Mouse (Mus musculus) neural tube, embryonic 11.5 days (tissue): ENCODE results near the gene Lefty1. TPM values are rescaled to one million over a fixed set of nuclear protein-coding genes. Genes with fewer than 3 reads are reported as not detected.
A peak's percentile ranks its signal among the peaks of the same experiment; 100 is the strongest.

Source experiments
- ATAC-seq: fragments of 200-750 bp; cut with Nextera tagmentation; 2 replicates; pipeline ENCODE4 v1.8.0; 2017; ENCODE audit warnings: moderate number of reproducible peaks, mild to moderate bottlenecking, moderate TSS enrichment, moderate library complexity; ENCODE audit not compliant: insufficient read depth, low FRiP score, low TSS enrichment
- DNase-seq: peaks from one replicate; pipeline ENCODE4 v3.0.0-alpha.2; 2015; ENCODE audit warnings: low spot score
- H3K27ac ChIP-seq: fragments of 300-500 bp; sonication (generic); 2 replicates; pipeline ENCODE4 v1.5.1; 2014; ENCODE audit warnings: low read depth, mild to moderate bottlenecking, low read length
- H3K27me3 ChIP-seq: fragments of 300-500 bp; sonication (generic); 2 replicates; pipeline ENCODE4 v1.6.1; 2014; ENCODE audit warnings: mild to moderate bottlenecking, low read length, mixed read lengths; ENCODE audit not compliant: control insufficient read depth, insufficient read depth
- H3K36me3 ChIP-seq: fragments of 300-500 bp; sonication (generic); 2 replicates; pipeline ENCODE4 v1.6.1; 2014; ENCODE audit warnings: mild to moderate bottlenecking, low read length, moderate library complexity, mixed read lengths; ENCODE audit not compliant: control insufficient read depth, insufficient read depth
- H3K4me1 ChIP-seq: fragments of 300-500 bp; sonication (generic); 2 replicates; pipeline ENCODE4 v1.6.1; 2014; ENCODE audit warnings: low read length, mixed read lengths; ENCODE audit not compliant: control insufficient read depth, insufficient read depth
- H3K4me2 ChIP-seq: fragments of 300-500 bp; sonication (generic); 2 replicates; pipeline ENCODE4 v1.6.1; 2014; ENCODE audit warnings: low read depth, mild to moderate bottlenecking, moderate library complexity
- H3K4me3 ChIP-seq: fragments of 300-500 bp; sonication (generic); 2 replicates; pipeline ENCODE4 v1.5.1; 2014; ENCODE audit warnings: low read depth, low read length
- H3K9ac ChIP-seq: fragments of 300-500 bp; sonication (generic); 2 replicates; pipeline ENCODE4 v1.6.1; 2014; ENCODE audit warnings: mild to moderate bottlenecking, low read length
- H3K9me3 ChIP-seq: fragments of 300-500 bp; sonication (generic); 2 replicates; pipeline ENCODE4 v1.6.1; 2016; ENCODE audit warnings: low read length; ENCODE audit not compliant: control insufficient read depth
- WGBS: fragments of 180-500 bp; shearing (Covaris S2); extraction: QIAGEN DNeasy Blood & Tissue Kit; methylation state at CpG from one replicate; pipeline ENCODE4 v1.1.7; 2014; 5-methylcytosine and 5-hydroxymethylcytosine counted together
- polyA plus RNA-seq: library from polyadenylated mRNA; unstranded; fragments of >200 nt; fragmentation: Nextera tagmentation; extraction: Ambion mirVana; gene quantifications from 2 replicates; pipeline ENCODE4 v1.2.1, GENCODE M21; 2014

The Lefty1 gene
- polyA plus RNA-seq, 1 experiment from 2014 or later = 0.41 TPM

DNA sequence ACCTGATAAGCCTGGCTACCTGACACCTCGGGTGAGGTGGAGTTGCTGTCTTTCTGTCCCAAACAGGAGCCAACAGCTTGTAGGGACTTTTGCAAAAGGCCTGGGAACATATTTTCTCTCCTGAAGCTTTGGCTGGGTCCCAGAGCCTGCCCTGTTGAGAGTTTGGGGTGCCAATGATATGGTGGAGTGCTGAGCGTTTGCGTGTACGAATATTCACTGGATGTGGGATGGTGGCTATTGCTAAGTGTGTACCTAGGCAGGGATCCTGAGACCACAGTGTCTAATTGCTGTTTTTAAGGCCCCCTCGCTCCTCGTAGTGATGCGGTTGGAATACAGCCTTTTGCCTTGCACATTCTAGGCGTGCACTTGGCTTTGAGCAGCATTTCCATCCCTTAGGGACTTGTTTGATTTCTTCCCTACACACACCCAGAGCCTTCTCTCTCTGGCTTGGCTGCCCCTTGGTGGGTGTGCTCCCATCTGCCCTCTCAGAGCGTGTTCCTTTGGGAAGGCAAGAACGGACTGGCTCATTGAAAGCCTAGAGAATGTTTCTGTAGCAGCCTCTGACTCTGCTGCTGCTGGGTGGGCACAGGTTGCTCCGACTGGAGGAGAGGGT, 8.3 kb downstream of the Lefty1 start:
- Histone ChIP-seq H3K4me3 (peak overlapping the region; percentile 75), H3K9ac (peak overlapping the region; percentile 72), H3K9me3 (no peaks in the 10 kb centered on the region), H3K27me3 (peaks cover 35% of the 10 kb centered on the region), H3K4me2 (peak overlapping the region; percentile 97), H3K27ac (no peak overlapping the region), H3K36me3 (no peaks in the 10 kb centered on the region), H3K4me1 (peaks cover 4% of the 10 kb centered on the region; the same call in 1 of the 2 replicates)
- ATAC-seq (no peak), DNase-seq (no peak)
- 40% methylated on average over 11 of the region's 11 CpGs for WGBS

DNA sequence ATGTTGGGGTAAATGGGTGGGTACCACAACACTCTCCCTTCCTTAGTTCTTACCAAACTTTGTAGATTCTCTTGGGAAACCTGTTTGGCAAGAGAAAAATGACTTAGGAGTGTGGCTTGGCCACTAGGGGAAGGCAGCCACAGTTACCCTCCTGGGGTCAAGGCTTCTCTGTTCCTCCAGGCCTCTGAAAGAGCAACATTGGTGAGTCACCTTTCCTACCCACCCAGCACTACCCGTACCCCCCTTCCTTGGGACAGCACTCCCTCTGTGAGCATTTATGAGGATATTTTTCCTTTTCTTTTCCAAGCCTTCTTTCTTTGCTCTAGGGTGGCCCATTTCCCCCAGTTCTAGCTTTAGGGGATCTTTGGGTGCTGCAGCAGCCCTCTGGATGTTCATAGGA, 9.1 kb downstream of the Lefty1 start:
- WGBS = 65% methylated on average over 1 of the region's 1 CpGs
- ATAC-seq (no peak), DNase-seq (no peak)
- Histone ChIP-seq H3K9me3 (no peaks in the 10 kb centered on the region), H3K27ac (no peak overlapping the region), H3K36me3 (no peaks in the 10 kb centered on the region), H3K4me3 (no peak overlapping the region), H3K27me3 (peaks cover 35% of the 10 kb centered on the region), H3K4me1 (peaks cover 4% of the 10 kb centered on the region; the same call in 1 of the 2 replicates), H3K4me2 (no peak overlapping the region), H3K9ac (no peak overlapping the region)

DNA sequence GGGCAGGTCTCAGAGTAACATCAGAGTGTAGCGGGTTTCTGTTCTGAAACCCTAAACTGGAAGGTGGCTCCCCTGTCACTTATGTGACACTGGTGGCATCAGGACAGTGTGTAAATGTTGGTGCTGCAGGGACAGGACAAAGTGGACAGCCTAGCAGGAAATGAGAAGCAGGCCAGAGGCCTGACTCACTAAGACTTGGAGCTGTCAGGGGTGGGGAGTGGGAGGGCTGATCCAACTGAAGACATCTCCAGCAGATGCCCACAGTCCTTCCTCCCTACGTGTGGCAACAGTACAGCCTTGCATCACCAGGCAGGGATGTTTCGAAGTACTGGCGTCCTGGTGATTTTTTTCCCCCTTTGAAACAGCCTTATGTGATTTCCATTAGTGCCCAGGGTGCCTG, 9.7 kb downstream of the Lefty1 start:
- 63% methylated on average over 4 of the region's 4 CpGs for WGBS
- peaks cover 35% of the 10 kb centered on the region for H3K27me3 ChIP-seq
- peaks cover 4% of the 10 kb centered on the region; the same call in 1 of the 2 replicates for H3K4me1 ChIP-seq
- no peaks in the 10 kb centered on the region for H3K36me3 ChIP-seq
- no peaks in the 10 kb centered on the region for H3K9me3 ChIP-seq
- H3K4me3 ChIP-seq = no peak overlapping the region
- no peak overlapping the region for H3K27ac ChIP-seq
- DNase-seq = no peak
- no peak overlapping the region for H3K9ac ChIP-seq
- H3K4me2 ChIP-seq = no peak overlapping the region
- no peak for ATAC-seq

DNA sequence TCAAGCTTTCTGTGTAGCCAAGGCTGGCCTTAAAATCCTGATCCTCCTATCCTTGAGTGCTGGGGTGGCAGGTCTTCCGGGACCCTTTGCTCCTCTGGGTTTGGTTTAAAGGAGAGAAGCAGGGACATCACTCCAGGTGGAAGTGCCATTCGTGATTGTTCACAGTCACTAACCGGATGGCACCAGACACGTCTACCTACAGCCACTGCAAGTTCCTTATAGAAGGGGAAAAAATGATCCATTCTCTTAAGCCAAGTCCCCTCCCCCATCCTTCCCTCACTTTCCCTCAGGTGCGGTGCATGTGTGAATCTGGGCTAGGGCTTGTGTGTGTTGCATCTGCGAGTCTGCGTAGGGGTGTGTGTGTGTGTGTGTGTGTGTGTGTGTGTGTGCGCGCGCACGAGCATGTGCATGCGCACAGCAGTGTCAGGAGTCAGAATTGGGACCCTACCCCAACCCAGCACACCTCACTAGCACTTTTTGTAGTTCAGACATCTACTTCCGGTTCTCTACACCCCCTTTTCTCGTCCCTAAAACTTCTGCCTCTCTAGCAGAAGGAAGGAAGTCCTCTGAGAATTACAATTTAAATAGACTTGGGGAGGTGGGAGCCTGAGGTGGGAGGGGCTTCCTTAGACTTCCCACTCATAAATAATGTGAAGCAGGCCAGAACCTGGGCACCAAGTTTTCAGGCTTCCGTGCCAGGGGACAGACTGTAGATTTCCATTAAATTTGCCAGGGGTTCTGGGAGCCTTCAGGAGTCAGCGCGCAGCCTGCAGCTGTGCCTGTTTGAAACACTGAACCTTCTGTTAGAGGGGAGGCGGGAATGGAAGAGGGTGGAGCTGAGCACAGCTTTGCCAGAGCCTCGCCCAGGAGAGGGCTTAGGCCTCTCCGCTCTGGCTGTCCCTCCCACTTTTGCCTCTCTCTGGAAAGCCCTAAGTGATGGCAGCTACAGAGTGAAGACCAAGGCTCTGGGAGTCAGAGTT, 10.5 kb downstream of the Lefty1 start:
- no peak overlapping the region for H3K4me3 ChIP-seq
- 22% methylated on average over 20 of the region's 20 CpGs for WGBS
- H3K36me3 ChIP-seq = no peaks in the 10 kb centered on the region
- peak; percentile 61 for DNase-seq
- H3K27me3 ChIP-seq = peaks cover 35% of the 10 kb centered on the region
- no peak overlapping the region; the same call in none of the 2 replicates for H3K4me2 ChIP-seq
- no peak overlapping the region for H3K9ac ChIP-seq
- peaks cover 4% of the 10 kb centered on the region; the same call in 1 of the 2 replicates for H3K4me1 ChIP-seq
- no peaks in the 10 kb centered on the region for H3K9me3 ChIP-seq
- no peak overlapping the region for H3K27ac ChIP-seq
- ATAC-seq = peak; percentile 58

DNA sequence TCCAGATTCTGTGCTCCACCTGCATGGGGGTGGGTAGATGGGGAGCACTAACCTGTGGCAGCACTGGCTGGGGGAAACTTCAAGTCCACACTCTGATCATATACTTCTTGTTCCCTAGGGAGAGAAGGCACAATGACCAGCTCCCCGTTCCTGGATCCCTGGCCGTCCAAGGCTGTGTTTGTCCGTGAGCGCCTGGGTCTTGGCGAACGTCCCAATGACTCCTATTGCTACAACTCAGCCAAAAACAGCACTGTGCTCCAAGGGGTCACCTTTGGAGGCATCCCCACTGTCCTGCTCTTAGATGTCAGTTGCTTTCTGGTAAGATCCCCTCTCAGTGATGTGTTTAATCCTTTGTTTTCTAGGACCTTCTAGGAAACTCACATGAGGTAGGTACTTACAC, 11.6 kb downstream of the Lefty1 start:
- DNase-seq (no peak), ATAC-seq (no peak)
- Histone ChIP-seq H3K36me3 (no peaks in the 10 kb centered on the region), H3K4me2 (no peak overlapping the region), H3K9me3 (no peaks in the 10 kb centered on the region), H3K9ac (no peak overlapping the region), H3K27ac (no peak overlapping the region), H3K27me3 (peaks cover 28% of the 10 kb centered on the region), H3K4me3 (no peak overlapping the region), H3K4me1 (peaks cover 3% of the 10 kb centered on the region; the same call in 1 of the 2 replicates)
- 90% methylated on average over 6 of the region's 6 CpGs for WGBS

DNA sequence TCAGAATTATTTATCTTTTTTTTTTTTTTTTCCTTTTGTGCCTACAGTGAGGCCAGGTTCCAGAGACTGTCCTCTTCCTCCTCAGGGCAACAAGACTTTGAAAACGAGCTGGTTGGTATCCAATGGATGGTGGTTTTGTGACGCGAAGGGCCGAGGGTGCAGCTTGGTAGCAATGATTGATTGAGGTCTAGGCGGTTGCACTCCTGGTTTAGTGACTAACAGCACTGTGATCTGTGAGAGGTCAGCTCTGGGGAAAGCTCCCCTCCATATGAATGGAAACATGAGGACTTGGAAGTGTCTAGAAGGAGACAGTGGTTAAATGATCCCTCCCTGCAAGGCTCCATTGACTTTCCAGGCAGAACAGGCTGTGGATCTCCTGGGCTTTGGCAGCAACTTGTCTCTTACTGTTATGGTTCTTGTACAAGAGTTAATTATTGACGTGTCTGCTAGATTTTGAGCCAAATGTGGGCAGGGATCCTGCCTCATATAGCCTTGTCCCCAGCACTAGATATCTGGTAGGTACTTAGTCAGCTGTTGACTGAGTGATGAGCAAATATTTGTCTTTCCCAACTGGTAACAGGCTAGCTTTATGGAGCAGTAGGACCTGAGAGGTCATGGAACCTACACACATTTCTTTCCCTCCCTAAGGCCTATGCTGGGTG, 17.4 kb downstream of the Lefty1 start:
- Histone ChIP-seq H3K27ac (no peak overlapping the region), H3K4me2 (no peak overlapping the region), H3K36me3 (no peaks in the 10 kb centered on the region), H3K9ac (no peak overlapping the region), H3K4me3 (no peak overlapping the region), H3K9me3 (no peaks in the 10 kb centered on the region), H3K27me3 (no peaks in the 10 kb centered on the region), H3K4me1 (no peaks in the 10 kb centered on the region)
- DNase-seq (no peak), ATAC-seq (no peak)
- 74% methylated on average over 6 of the region's 6 CpGs for WGBS

DNA sequence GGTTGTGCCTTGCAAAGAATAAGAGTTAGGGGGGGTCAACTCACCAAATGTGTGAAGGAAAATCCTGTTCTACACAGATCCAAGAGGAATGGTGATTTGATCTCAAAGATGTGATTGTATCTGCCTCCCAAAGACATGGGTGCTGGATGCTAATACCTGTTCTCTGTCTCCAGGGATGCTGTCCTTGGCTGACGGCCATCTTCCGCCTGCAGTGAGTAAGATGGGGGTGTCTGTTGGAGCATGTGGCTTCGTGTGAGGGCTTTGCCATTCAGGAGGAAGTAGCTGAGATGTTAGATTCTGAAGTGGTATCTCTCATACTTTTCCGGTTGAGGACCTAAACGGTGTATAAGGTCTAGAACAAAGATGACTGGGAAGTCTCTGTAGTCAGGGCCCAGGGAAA, 18.0 kb downstream of the Lefty1 start:
- Histone ChIP-seq H3K9me3 (no peaks in the 10 kb centered on the region), H3K36me3 (no peaks in the 10 kb centered on the region), H3K4me1 (no peaks in the 10 kb centered on the region), H3K4me2 (no peak overlapping the region), H3K4me3 (no peak overlapping the region), H3K27ac (no peak overlapping the region), H3K27me3 (no peaks in the 10 kb centered on the region), H3K9ac (no peak overlapping the region)
- ATAC-seq (no peak), DNase-seq (no peak)
- 93% methylated on average over 5 of the region's 5 CpGs for WGBS

DNA sequence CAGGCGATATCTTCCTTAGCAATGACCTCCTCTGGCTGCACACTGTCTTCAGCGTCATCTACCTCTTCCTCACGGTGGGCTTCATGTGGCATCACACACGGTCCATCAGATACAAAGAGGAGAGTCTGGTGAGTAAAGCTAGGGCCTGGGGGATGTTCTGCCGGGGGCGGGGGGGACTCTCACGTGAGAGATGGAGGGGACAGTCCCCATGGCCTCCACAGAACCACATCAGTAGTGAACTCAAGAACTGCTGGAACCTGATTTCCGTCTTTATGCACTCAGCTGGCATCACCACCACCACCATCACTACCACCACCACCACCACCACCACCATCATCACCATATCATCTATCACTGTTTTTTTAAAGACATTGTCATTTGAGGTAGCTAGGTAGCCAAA, 21.6 kb downstream of the Lefty1 start:
- WGBS = 91% methylated on average over 8 of the region's 8 CpGs
- no peak overlapping the region for H3K27ac ChIP-seq

More for the DNA sequence above, 21.6 kb downstream of the Lefty1 start:
- Histone ChIP-seq H3K4me1 (no peaks in the 10 kb centered on the region), H3K9ac (no peak overlapping the region), H3K4me3 (no peak overlapping the region), H3K36me3 (no peaks in the 10 kb centered on the region), H3K4me2 (no peak overlapping the region), H3K9me3 (no peaks in the 10 kb centered on the region), H3K27me3 (no peaks in the 10 kb centered on the region)
- ATAC-seq = no peak
- no peak for DNase-seq
